Mouse (Mus musculus): Measurements from ENCODE around the gene Lars2.

Lars2 gene

DNA sequence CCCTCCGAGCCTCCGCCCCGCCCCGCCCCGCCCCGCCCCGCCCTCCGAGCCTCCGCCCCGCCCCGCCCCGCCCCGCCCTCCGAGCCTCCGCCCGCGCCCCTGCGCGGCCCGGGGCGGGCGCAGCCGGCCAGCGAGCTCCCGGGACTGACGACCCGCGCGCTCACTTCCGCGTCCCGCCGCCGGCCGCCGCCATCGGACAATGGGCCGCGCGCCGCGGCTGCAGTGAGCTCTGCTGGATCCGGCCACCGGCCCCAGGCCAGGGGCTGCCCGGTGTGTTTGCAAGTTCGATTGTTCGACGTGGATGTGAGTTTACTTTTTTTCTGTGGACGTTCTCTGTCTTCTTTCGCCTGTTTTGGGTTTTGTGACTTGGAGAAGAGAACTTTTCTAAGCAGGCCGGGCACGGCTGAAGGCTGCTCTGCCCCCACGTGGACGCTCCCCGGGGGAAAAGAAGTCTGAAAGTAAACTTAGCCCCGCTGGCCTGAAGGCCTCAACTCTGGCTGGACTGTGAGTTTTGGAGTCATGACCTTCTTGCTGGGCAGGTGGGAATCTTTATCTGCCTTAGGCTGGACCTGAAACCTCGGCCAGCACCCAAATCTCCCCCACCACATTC, 112.0 kb downstream of the Lars2 start, which contains the start of gene Limd1:
TSS of gene Limd1 (plus strand) at position 121 of the 610 bp plus-strand sequence.
- peak; percentile 75 to 90 for DNase-seq

DNA sequence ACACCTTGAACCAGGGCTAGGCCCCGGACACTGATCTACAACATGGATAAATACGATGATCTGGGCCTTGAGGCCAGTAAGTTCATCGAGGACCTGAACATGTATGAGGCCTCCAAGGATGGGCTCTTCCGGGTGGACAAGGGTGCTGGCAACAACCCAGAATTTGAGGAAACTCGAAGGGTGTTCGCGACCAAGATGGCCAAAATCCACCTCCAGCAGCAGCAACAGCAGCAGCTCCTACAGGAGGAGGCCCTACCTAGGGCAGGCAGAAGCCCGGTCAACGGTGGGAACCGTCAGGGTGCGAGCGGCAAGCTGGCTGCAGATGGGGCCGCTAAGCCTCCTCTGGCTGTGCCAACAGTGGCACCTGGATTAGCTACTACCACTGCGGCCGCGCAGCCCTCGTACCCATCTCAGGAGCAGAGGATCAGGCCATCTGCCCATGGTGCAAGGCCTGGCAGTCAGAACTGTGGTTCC, 112.5 kb downstream of the Lars2 start:
- peak; percentile 23 to 49 for DNase-seq

DNA sequence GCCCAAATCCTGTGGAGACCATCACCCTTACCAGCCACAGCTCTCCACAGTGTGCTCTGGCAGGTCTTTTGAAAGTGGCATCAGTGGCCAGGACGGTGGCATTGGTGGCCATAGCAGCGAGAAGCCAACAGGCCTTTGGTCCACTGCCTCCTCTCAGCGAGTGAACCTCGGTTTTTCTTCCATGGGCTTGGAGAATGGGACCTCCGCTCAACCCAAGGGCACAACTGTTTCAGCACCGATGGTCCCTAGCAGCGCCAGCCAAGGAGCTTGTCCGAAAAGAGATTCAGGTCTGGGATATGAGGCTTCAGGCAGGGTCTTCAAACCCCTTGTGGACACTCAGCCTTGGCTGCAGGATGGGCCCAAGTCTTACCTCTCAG, 113.1 kb downstream of the Lars2 start:
- DNase-seq = no peak

DNA sequence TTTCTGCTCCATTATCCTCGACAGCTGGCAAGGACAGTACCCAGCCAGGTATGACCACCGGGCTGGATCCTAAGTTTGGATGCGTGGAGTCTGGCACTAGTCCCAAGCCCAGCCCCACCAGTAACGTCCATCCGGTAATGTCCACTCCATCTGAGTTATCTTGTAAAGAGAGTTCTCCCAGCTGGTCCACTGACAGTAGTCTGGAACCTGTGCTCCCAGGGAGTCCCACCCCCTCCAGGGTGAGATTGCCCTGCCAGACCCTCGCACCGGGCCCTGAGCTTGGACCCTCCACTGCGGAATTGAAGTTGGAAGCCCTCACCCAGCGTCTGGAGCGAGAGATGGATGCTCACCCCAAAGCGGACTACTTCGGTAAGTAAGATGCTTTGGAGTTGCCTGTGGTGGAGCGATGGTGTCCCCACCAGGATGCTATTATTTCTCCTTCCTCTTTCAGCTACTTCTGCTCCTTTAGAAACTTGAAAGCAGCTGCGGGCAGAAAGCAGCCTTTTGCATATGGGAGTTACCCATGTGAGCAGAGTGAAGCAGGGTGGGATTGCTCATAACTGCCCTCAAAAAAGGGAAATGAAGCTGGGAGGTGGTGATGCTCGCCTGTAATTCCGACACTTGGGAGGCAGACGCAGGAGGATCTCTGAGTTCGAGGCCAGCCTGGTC, 113.7 kb downstream of the Lars2 start:
- DNase-seq = no peak

DNA sequence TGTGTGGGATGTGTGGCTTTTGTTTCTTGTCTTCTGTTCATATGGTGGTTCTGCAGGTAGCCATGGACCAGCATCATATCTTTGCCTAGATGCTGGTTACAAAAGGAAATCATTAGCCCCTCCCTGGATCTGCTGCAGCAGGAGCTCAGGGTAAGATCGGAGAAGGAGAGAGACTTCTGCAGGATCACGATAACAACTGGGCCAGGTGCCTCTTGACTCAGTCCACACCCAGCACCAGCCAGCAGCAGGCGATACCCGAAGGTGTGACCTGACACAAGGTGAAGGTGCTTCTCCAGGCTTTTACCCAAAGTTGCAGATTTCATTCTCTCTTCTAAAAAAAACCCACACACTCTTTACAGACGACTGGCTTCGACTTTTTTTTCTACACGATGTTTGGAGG, 114.4 kb downstream of the Lars2 start:
- no peak for DNase-seq

DNA sequence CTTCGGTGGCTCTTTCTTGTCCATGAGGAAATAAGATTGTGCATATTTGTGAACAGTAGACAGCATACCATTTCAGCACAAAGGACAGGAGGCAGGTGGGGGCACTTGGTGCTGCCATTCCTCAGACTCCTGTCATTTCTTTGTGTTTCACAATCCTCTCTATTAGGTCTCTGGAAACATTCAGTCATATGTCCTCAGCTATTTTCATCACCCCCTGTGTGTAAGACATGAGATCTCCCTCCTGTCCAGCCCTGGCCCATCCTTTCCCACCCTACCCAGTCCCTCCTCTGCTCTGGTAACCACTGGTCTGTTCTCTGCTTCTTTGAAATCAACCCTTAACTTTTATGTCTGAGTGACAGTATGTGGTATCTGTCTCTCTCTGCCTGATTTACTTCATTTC, 116.9 kb downstream of the Lars2 start:
- DNase-seq = no peak

DNA sequence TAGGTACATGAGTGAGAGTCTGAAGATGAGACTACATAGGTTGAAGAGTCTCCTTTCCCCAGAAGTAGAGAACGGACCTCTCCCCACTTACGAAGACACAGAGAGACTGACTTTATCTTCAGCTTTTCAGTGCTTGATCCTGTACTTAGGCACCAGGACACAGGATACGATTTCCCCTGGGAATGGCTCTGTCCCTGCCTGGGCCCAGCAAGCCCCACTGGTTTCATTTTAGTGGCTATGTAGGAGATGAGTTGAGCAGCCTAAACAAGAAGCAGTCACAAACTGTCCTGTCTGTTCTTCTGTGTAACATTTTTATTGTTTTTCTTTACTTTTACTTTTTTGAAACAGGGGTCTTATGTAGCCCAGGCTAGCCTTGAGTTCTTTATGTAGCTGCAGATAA, 118.1 kb downstream of the Lars2 start:
- DNase-seq = no peak

DNA sequence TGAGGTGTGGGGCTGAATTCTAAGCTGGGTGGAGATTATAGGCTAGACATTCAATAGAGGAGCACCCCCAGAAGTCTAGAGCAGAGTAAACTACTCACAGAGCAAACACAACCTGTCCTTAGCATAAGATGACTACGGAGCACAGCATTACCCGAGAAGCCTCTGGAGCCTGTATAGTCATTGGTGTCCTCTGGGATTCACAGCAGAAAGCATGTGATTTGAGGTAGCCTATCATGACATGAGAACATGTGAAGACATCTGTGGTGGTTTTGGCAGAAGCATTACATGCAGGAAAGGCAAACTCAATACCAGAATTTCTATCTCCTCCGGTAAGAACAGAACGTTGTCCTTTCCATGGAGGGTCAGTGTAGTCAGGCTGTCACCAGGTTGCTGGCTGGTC, 118.8 kb downstream of the Lars2 start:
- no peak for DNase-seq

DNA sequence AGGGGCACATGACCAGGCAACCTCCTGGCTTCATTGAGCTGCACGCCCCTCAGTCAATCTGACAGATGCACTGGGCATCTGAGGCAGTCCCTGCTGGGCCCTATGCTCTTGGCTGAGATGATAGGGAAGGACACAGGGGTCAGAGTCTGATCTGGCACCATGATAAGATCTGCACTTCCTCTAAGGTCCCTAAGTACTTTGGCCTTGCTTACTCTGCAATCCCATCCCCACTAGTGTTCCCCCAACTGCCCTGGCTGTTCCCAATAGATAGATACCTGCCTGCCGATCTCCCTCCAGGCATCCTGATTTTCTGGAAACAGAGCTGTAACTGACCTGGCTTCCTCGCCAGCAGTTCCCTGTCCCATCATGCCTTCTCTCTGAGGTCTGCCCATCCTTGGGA, 119.9 kb downstream of the Lars2 start:
- no peak for DNase-seq

DNA sequence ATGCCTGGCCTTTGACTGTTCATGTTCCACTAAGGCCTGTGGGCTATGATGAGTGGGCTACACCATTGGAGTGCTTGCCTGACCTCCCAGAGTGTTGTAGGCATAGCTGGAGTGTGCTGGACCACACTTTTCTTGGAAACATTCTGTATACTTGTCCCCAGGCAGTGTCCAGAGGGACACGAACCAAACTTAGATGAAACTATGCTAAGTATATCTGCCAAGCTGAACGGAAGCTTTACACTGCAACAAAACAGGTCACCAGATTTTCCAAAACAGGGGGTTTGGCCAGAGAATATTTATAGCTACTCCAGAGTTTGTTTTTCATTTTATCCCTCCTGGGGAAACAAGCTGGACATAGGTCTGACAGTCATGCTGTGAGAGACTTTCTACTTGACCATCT, 122.3 kb downstream of the Lars2 start:
- DNase-seq = no peak

DNA sequence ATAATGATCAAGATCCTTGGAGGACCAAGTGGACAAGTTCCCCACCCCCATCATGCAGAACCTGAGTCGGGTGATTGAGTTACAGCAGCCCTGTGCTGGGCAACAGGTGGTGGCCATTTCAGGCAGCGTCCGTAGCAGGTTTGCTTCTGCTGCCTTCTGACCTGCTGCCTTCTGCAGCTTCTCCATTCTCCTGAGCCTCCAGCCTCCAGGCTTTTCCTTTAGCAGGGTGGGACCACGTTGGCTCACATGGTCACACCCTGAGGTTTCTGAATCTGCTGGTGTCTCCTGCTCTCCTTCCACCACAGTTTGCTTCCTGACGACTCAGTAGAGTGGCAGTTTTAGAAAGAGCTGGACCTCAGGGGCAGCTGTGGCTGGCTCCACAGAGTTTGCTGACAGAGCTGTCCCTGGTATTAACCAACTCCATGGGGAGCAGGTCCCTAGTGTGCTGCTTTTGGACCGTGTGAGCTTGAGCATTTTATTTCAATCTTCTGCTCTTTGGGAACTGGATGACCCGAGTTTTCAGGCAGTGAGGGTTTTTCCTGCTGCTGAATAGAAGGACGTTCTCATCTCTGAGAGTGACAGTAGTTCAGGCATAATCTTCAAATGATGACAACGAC, 123.1 kb downstream of the Lars2 start:
- DNase-seq = no peak

DNA sequence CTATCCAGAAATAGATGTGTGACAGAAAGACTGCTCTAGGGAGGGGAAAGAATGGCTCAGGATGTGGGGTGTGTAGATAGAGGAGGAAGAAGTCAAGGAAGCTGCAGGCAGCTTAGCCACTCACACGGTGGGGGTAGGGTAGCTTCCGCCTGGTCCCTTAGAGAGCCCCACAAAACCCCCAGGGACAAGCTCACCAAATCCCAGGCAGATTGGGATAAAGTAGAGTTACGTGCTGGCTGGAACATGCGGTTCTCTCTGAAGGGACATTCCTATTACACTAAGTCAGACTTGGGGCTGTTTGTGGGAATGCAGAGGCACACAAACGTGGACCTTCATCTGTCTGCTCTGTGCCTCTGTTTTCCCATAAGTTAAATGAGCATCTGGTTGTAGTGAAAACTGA, 124.2 kb downstream of the Lars2 start:
- no peak for DNase-seq

DNA sequence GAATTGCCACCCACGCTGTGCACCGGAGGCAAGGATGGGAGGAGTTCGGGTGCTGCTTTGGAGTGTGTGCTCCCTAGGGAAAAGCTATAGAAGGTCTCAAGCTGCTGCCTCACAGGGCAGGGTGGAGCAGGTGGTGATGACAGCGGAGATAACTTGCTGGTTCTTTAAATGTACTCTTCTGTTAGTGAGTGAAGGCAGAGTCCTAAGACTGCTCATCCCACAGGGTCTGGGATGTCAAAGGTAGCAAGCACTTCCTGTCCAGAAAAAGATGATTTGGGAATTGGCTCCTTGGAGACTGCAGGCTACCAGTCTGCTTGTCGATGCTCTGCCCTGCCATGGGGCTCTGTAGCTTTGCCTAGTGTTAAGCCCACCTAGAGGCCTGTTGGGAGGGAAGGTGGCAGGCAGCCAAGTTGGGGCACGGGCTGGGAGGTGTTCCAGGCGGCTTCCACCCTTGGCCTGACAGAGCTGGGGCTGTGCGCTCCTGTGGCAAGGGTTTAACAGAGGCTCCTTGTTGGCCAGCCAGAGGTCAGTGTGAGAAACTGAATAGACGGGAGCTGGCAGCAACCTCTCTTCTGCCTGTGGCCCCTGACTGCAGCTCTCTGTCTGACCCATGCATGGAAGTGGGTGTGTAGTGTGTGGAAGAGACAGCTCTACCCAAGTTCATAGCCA, 125.3 kb downstream of the Lars2 start:
- peak; percentile 64 to 81 for DNase-seq

DNA sequence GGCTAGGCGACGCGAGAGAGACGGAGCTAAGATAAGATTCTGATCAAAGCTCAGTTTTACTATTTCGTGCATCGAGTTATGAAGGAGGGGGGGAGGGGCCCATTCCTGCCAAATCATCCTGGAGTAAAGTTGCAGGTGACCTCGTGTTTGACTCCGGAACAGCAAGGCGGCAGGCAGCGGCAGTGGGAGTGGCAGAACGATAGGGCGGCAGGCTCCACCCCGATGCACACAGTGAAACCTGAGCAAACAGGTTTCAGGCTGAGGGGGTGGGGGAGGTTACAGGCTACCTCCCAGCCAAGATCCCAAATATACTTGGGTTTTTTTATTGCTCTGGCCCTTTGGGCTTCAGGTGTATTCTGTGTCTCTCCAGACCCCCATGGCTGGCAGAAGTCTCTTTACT, 129.9 kb downstream of the Lars2 start:
- peak; percentile 50 to 82 for DNase-seq

DNA sequence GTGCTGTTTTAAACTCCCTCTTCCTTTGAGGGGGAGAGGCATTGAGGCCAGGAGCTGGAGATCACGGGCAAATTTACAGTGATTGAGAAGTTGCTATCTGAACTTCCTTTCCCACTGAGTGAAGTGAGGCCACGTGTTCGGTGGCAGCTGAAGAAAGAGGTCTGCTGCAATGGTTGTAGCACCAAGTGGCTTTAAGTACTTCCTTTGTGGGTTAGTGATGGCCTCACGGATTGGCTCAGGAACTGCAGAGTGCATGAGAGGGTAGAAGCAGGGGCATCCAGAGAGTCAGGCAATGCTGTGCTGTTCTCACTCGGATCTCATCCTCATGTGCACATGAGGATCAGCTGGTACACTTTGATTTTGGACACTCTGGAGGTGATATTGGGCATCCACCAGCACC, 131.2 kb downstream of the Lars2 start:
- DNase-seq = no peak

DNA sequence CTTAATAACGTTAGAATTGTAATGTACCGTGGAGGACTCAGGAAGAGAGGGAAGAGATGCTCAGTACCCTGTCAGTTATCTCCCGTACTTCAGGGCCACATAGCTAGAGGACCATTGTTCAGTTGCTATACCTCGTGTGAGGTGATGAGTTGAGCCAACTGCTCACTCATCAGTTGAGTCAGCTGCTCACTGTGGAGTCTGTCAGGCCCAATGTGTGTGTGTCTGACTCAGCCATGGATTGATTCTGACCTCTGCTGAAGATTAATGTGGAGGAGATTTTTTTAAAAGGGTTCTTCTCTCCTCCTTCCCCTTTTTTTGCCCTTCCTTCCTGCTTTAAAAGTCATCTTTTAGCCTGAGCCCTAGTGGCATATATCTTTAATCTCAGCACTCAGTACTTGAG, 133.8 kb downstream of the Lars2 start:
- DNase-seq = no peak

DNA sequence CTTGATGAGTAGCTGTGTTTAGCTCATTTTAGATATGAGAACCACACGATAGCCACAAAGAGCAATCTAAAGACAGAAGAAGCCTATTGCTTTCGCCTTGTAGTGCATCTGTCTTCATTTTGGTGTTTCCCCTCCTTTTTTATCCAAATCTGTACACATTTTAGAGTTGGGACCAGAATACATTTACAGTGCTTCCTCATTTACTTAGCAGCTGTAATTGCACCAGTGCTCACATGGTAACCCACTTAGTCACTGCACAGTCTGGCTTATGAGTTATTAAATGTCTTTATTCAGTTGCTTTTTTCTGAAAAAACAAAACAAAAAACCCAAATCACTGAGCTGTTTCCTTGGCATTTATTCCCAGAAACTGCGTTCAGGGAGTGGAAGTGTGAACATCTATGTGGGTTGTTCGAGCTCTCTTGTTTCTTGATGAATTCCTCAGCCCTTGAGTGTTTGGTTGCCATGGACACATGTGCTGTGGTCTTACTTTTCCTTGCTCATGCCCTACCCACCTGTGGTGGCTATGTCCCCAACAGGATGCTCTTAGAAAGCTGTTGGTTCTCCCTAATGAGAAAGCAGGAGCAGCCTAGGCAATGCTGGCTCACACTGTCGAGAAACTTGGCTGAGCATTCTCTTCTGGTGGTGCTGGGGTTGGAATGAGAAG, 136.6 kb downstream of the Lars2 start:
- DNase-seq = no peak

DNA sequence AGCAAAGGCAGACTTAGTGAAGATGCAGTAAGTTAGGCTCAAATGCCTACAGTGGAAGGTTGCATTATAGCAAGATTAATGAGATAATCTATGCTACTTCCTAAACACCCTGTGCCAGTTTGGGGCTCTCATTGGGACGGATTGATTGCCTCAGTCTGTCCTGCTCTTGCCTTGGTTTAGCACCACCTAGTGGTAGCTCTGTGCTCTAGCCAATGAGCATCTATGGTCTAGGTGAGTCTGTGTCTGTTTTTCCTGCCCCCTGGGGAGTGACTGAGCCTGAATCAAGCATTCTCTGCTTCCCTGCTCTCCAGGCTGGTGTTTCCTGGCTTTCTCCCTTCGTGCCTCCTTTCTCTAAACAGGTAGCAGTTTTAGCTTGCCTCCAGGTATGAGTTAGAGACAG, 137.6 kb downstream of the Lars2 start:
- DNase-seq = peak; percentile 79

DNA sequence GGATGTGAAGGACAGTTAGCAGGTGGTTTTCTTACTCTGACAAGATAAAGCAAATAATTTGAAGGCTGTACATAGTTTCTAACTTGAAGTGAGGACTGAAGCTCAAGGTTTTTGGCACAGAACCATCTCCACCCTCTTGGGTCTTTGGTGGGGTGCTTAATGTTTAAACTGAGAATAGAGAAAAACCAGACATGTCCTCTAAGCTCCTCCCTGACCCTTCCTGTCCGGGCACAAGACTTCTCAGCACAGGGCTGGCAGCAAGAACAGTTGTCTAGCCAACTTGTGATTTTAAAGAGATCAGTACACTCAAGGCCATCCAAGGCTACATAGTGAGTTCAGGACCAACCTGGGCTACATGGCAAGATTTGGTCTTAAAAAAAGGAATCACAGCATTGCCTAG, 138.9 kb downstream of the Lars2 start:
- DNase-seq = peak; percentile 61 to 81

DNA sequence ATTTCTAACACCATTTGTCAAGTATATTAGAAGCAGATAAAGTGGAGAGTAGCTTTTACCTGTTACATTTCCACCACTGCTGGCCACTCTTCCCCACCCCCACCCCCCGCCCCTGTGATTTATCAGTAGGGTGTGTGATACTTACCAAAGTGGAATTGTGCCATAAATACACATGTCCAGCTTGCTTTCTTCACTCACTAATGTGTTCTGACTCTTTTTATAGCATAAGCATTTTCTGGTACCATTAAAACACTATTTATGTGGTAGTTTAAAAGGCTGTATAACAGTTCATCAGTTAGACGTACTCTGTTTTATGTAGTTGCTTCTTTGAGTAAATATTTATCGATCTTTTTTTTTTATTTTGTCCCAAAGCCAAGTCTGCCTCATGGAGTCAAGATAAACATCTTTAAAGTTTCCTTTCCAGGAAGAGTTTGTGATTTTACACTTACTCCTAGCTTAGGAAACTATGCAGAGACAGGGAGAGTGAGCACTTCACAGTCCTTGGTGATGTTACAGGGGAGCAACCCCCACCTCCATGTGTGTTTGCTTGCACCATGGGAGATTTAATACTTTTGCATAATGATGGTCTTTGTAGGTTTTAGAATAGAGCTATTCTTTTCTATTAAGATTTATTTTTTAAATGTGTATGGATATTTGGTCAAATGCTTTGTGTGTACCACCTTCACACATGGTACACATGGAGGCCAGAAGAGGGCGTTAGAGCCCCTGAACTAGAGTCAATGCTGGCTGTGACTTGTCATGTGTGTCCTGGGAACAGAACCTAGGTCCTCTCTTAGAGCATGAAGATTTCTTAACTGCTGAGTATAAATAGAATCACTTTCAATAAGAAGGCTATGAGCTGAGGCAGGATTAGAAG, 139.8 kb downstream of the Lars2 start:
- DNase-seq = no peak

DNA sequence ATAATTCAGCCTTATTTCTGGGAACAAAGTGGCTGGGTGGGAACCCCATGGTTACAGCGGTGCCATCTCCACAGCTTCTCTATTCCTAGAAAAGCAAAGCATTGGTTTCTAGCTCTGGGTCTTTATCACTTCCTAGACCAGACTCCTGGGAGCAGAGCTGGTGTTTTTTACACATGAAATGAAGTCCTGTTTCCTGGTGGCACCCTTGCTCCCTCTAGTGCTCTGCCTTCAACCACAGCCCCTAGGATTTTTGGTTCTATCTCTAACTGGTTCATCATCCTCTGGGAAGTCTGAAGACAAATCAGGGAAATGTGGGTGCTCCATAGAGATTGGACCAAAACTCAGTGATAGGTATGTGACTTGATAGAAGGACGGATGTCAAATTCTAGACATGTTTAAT, 140.7 kb downstream of the Lars2 start:
- no peak for DNase-seq

DNA sequence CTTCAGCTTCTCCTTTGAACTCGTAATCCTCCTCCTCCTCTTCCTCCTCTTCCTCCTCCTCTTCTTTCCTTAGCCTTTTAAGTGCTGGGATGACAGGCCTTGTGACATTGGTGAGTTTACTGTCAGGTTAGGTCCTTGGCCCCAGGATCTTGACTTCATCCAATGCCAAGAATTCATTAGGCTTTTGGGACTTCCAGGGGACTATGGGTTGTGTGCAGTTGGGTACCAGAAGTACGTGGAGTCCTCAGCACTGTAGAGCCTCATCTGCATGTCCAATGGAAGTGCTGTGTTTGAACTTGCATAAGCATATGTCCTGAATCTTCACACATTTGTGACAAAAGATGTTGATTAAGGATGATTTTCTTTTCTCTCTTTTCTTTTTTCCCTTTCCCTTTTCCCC, 142.3 kb downstream of the Lars2 start:
- no peak for DNase-seq
